Mouse (Mus musculus): ENCODE measurements around the gene Tns1.

- TF ChIP-seq CEBPB (IDR thresholded peaks at IDR 0.05; ENCODE audit: insufficient read depth, poor library complexity, severe bottlenecking) (no peak), MAX (IDR thresholded peaks at IDR 0.05; ENCODE audit: low read depth) (no peak)
These were observed 54.2 kb downstream of the Tns1 start for GRCm38 (mm10) chr1:74070001-74070551.
